Mouse (Mus musculus): ENCODE measurements around the gene 2200002J24Rik.
A peak's percentile ranks its signal among the peaks of the same experiment; 100 is the strongest.

2200002J24Rik gene

GRCm38 (mm10) chr7:30698589-30698988 lies at the start of gene 2200002J24Rik:
TSS of gene 2200002J24Rik (plus strand) at chr7:30698926.
- peak; percentile 13 for DNase-seq

DNA sequence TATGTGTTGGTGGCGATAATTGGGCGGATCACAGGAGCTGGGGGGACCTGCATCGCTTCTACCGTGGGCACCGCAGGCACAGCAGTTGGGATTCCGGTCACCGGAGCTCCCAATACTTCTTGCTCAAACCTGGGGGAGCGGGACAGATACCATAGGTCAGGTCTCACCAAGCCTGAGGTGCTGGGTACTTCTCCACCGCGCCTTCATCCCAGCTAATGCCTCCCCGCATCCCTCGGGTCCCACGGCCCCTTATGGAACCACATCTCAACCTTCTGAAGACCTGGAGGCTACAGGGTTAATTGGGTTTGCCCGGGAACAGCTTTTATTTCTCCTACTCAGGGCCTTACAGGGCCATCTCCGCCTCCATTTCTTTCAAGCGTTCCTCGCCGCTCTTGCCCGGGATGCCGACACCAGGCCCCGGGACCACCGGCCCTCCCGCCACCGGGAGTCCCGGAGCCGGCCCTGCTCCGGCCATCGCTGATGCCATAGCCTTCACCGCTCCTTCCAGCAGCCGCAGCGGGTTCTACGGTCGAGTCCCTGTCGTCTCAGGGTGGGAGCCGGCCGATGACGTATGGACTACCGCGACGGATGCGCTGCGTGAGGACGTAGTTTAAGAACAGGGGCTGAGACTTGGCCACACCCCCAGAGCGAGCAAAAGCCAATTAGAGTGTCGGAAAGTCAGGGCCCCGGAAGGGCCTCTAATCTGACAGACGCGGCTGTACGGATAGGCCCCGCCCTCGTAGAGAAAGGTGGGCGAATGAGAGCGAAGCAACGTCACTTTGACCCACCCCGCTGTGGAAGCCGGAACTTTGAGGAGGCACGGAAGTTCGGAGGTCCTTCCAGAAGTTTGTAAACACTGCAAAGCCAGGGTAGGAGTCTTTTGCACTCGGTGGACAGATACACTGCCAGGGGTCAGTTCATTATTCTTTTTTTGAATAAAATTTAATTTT lies 48.9 kb upstream of the 2200002J24Rik start, which contains the start of gene Rbm42:
Rbm42 (minus strand) TSS at position 727 of the 950 bp plus-strand sequence.
- peak; percentile 100 for DNase-seq

- peak; percentile 92 for DNase-seq
These were observed 34.1 kb upstream of the 2200002J24Rik start, which contains the start of gene Haus5 for GRCm38 (mm10) chr7:30664529-30665200. TSS of gene Haus5 (minus strand) at chr7:30664994.

DNA sequence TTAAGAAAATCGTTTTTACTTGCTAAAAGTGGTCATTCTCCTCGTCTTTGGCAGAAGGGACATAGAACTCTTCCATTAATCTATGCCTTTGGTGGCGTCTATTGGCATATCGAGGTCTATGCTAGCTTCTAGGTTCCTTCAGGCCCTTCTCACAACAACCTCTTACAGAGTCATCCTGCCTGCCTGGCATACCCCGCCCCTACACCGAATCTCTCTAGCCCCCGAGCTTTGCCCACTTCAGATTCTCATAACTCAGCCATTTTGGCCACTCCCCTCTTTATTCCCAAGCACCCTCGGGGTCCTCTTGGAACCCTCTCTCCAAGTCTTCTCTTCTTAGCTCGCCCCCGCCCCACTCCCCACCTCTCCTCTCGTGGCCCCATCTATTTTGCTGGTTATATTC lies 33.4 kb upstream of the 2200002J24Rik start:
- DNase-seq, result no peak

DNA sequence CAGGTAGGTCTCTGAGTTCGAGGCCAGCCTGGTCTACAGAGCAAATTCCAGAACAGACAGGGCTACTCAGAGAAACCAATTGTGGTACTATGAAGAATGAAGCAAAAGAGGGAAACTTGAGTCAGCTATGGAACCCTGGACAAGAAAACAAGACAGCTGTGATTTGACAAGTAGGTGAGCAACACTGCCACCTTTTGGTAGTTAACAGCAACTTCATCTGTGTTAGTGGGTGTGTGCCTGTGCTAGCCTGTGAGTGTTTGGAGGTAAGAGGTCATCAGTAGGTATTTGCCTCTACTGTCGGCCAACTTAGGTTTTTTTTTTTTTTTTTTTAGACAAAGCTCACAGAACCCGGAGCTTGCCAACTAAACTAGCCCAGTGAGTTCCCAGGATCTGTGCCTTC lies 29.5 kb upstream of the 2200002J24Rik start:
- peak; percentile 31 for DNase-seq

DNA sequence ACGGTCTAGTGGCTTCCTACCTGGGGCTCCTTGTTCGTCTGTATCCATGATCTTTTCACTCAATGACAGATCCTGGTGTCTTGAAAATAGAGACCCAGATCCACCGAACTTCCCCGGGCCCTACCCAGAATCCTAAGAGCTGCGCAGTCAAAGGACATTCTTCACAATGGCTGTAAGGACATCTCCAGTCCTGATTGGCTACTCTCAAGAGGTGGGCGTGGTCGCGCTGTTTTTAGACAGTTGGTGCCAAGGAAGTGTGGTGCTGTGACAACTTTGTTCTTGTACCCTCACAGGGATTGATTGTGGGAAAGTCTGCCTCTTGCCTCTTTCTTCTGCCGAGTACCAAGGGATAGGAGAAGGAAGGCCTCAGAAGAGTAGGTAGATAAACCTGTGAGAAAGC lies 27.2 kb upstream of the 2200002J24Rik start, which contains the start of gene Pmis2:
Pmis2 (minus strand) TSS at position 126 of the 400 bp plus-strand sequence.
- no peak for DNase-seq

GRCm38 (mm10) chr7:30678263-30678975 lies 20.3 kb upstream of the 2200002J24Rik start:
- DNase-seq, result no peak

GRCm38 (mm10) chr7:30681897-30682296 lies 16.8 kb upstream of the 2200002J24Rik start:
- no peak for DNase-seq

- no peak for DNase-seq
These were observed 15.3 kb upstream of the 2200002J24Rik start for GRCm38 (mm10) chr7:30683425-30683824.

GRCm38 (mm10) chr7:30688325-30688724 lies 10.4 kb upstream of the 2200002J24Rik start:
- no peak for DNase-seq

- DNase-seq, result no peak
These were observed 625 bp upstream of the 2200002J24Rik start for GRCm38 (mm10) chr7:30698101-30698500.

DNA sequence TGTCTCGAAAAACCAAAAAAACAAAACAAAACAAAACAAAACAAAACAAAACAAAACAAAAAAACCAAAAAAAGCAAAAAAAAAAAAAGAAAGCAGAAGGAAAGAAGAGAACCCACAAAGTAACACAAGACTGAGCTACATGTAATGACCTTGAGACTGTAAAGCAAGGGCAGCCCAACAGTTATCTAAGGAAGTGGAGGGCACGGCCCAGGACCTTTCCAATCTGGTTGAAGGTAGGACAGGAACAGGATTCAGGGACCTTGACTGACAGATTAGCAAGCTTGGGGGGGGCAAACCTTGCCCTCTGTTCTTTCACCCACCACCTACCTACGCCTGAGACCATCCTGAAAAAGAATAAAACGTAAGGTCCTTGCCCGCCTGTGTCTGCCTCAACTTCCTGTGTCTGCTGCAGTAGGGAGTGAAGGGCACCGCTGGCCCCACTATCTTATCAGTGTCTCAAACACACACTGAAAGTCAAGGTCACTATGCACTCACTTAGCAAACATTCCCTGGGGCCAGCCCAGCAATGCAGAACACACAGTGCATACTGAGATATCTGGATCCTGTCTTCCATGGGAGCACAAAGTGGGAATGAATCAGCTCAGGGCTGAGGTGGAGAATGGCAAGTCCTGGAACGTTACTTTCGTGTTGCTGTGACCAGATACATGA lies 7.6 kb downstream of the 2200002J24Rik start:
- no peak for DNase-seq

DNA sequence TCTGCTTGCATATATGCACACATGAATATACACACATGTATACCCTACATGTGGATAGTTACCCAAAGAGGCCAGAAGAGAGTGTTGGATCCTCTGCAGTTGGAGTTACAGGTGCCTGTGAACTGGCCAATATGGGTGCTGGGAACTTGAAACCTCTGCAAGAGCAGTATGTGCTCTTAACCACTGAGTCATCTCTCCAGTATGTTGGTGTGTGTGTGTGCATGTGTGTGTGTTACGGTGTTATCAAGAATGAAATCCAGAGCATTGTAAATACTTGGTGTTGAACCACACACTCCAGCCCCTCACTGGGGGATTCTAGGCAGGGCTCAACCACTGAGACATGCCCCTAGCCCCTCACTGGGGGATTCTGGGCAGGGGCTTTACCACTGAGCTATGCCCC lies 8.7 kb downstream of the 2200002J24Rik start:
- no peak for DNase-seq

GRCm38 (mm10) chr7:30711942-30712341 lies 13.2 kb downstream of the 2200002J24Rik start, which contains the start of gene Atp4a:
TSS of gene Atp4a (plus strand) at chr7:30712209.
- DNase-seq, result peak; percentile 45

GRCm38 (mm10) chr7:30717006-30717715 lies 18.4 kb downstream of the 2200002J24Rik start:
- peak; percentile 28 for DNase-seq

GRCm38 (mm10) chr7:30717716-30718046 lies 19.0 kb downstream of the 2200002J24Rik start:
- no peak for DNase-seq

DNA sequence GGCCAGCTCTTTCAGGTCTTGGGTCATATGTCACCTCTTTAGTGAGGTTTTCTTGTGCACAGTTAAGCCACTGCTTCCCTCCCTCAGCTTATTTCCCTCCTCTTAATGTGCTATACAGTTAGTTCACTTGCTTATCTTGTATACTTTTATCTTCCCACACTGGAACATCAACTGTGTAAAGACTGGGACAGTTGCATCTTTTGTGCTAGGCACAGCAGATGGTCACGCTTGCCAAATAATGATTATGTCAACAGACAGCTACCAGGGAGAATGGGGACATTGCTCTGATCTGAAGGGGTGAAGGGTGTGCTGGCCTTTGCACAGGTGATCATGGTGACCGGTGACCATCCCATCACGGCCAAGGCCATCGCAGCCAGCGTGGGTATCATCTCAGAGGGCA lies 20.9 kb downstream of the 2200002J24Rik start:
- no peak for DNase-seq

DNA sequence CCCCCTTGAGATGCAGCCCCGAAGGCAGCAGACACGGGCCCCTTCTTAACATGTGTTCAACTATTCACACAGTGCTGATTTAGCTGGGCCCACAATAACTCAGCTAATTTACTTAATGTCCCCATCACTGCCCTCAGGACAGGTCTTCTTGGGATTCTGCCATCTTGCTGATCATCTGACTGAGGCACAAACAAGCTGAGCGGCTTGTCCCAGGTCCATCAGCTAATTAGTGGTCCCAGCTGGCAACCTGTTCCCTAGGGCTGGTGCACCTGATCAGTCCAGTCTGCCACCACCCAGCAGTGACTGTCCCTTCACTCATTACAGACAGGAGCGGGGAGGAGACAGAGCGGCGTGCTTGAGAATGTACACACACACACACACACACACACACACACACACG lies 22.6 kb downstream of the 2200002J24Rik start:
- no peak for DNase-seq

GRCm38 (mm10) chr7:30723274-30723953 lies 24.7 kb downstream of the 2200002J24Rik start:
- no peak for DNase-seq

DNA sequence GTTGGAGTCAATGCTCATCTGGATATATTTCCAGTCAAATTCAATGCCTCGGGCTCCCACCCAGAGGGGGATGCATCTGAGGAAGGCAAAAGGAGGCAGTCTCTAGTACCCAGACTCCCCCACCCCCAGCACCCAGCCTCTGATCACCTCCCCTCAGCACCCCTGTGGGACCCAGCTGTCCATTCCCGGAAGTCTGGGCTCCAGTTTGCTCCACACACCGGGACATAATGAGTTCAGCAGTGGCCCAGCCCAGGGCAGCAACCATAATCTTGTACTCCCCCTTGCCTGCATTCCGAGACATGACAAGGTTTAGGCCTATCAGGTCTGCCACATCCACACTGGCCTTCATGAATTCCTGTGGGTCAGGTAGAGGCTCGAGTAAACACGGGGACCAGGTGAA lies 29.5 kb downstream of the 2200002J24Rik start:
- peak; percentile 26 for DNase-seq

DNA sequence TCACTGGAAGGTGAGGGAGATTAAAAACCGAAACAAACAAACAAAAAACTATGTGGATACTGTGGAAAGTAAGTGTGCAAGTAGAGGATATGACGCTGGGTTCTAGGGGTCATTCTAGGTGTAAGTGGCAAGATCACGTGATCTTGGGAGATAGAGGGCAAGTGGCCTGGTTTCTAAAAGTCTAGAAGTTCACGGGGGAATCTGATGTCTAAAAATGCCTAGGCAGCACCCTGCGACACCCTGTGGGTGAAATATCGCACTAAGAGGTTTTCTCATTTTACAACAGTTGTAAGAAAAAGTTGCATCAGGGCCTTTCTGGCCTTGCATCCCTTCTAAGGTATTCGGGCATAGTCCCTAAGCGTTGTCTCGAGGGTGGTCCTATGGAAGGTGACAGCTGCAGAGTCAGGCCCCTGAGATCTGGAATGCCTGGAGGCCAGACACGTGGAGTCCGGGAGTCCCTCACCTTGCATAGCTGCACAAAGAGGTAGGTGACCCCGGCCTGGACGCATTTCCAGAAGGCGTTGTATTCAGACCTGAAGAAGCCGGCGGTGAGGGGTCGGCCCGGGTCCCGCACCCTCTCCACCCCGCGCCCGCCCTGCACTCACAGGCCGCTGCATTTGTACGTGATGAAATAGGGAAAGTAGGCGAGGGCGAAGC lies 30.1 kb downstream of the 2200002J24Rik start:
- peak; percentile 45 for DNase-seq
